Mouse (Mus musculus) B cell, adult (primary cell): Measurements from ENCODE around the gene Dolpp1. TPM values are rescaled to one million over a fixed set of nuclear protein-coding genes. Genes with fewer than 3 reads are reported as not detected.

Experiments used
- total RNA-seq: library from RNA; stranded (reverse); gene quantifications from 4 replicates; pipeline ENCODE4 v1.2.4, GENCODE M21; 2023; ENCODE audit not compliant: inconsistent age

Gene Dolpp1
- total RNA-seq: 17.4 to 23.5 TPM (median 19.5 TPM) in 4 replicates

GRCm38 (mm10) chr2:30392114-30392576 is at the start of gene Dolpp1:
TSS of gene Dolpp1 (plus strand) at chr2:30392254.

DNA sequence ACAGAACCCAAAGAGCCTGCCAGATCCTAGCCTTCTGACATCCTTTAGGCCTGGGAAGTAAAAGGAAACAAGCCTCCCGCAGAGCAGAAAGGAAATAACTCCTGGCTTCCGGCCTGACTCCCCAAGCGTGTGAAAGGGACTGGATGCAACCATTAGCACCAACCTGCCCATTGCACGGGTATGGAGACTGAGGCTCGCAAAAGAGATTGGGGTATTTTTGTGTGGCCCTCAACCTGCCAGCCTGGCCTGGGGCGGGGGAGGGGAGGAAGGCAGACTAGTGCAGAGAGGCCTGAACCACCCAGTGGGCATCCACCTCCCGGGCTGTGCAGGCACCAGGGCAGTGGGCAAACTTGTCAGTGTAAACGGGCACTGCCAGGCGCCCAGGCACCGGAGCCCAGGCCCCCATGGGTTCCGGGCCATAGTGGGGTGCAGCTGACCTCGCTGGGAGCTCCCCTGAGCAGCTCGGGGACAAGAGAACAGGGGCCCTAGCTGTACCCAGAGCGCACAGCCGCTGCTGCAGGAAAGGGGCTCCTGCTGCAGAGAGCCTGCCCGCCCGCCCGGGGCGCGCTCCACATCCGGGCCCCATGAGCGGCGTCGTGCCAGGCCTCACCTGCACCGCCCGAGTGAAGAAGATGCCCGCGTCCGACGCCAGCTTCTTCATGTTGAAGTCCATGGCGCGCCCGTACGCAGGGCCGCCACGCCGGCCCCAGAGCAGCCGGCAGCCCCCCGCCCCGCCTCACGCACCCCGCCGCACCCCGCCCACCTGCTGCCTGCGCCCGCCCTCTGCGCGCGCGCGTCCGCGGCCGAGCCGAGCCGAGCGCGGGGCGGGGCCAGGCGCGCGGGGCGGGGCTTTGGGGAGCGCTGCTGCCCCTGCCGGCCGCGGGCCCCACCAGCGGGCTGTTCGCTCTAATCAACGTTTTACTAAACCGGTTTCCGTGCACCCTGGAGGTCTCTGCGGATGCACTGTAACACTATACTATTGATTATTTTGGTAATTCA is 33.2 kb upstream of the Dolpp1 start, which contains the start of gene Sh3glb2:
Gene Sh3glb2, minus strand, starts transcription at position 805 of the 999 bp plus-strand sequence.

GRCm38 (mm10) chr2:30363773-30364650 is 28.0 kb upstream of the Dolpp1 start, which contains the start of gene Miga2:
TSS of gene Miga2 (plus strand) at chr2:30364233.

DNA sequence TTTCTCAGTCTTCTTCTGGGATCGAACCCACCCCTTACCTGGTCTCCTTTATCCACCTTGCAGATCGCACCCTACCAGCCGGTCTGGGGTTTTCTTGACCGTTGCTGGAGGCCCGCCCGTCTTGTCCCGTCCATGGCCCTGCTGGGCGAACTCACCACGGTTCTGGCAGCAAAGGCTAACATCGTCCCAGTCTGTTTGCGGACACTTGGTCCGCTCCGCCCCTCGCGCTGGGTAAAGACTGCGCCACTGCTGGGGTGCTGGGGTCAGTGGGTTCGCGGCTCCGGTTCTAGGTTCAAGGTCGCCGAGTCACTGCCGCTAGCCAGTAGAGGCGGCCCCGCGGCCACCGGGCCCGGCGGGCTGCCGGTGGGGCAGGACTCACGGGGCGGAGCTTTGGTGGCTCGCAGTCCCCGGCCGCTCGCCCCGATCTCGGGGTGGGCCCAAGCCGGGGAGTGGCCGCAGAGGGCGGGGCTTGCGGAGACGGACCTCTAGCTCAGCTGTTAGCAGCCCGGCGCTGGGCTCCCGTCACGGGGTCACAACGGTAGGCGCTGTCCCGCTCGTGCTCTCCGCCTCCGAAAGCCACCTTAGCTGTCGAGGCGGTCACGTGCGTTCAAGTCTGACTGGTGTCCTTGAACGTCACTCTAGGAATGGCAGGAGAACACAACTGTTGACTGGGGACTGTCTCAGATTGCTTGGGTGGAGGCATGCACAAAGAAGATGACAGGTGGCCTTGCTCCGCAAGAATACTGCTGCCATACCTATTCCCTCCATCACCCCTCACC is 23.3 kb downstream of the Dolpp1 start, which contains the start of gene Crat:
Gene Crat, minus strand, starts transcription at position 657 of the 779 bp plus-strand sequence.

DNA sequence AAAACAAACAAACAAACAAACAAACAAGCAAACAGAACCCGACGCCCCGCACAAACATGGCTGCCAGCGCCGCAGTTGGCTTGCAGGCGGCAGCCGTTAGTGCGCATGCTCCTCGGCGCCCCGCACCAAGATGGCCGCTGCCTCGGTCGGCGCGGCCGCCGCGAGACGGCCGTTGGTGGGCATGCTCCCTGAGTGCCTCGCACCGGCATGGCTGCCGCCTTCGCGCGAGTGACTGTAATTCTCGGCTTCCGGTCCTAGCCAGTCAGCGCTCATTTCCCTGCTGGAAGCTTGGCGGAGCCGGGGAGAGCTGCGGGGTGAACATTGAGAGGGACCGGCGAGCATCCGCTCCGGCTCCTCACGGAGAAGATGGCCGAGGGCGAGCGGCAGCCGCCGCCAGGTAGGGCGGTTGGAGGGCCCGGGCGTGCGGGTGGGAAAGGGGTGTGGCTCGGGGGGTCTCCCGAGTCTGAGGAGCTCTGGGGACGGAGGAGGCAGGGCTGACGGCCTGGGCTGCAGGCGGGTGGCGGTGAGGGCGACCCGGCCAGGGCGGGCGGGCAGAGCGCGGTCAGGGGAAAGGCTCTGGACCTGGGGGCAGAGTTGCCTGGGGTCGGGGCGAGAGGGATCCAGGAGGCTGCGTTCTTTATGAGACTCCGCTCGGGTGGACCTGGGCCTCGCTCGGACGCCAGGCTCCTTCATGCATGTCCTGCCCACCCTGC is 24.0 kb downstream of the Dolpp1 start, which contains the start of gene Ptpa:
Gene Ptpa, plus strand, starts transcription at position 104 of the 713 bp plus-strand sequence.

Other genes starting within 250 kb of the Dolpp1 start
- 8.8 to 9.3 TPM (median 9.1 TPM) in 4 replicates for gene Endog, start 220.8 kb upstream of the Dolpp1 start, total RNA-seq
- gene Spout1, start 213.8 kb upstream of the Dolpp1 start, total RNA-seq: 19.9 to 23.6 TPM (median 22.6 TPM) in 4 replicates
- 7.4 to 11.1 TPM (median 7.9 TPM) in 4 replicates for gene Kyat1, start 186.4 kb upstream of the Dolpp1 start, total RNA-seq
- gene Lrrc8a, start 154.5 kb upstream of the Dolpp1 start, total RNA-seq: 26.7 to 32.9 TPM (median 28.9 TPM) in 4 replicates
- gene Gm28035, start 151.7 kb upstream of the Dolpp1 start, total RNA-seq: 0.90 to 5.9 TPM (median 3.4 TPM) in 4 replicates
- 4.9 to 10.3 TPM (median 8.9 TPM) in 4 replicates for gene Phyhd1, start 126.1 kb upstream of the Dolpp1 start, total RNA-seq
- gene Gm28038, start 111.2 kb upstream of the Dolpp1 start, total RNA-seq: 3.3 TPM in 1 of 4 replicates, not detected in the others
- 8.1 to 11.2 TPM (median 9.9 TPM) in 4 replicates for gene Dolk, start 105.9 kb upstream of the Dolpp1 start, total RNA-seq
- gene Nup188, start 105.9 kb upstream of the Dolpp1 start, total RNA-seq: 50.2 to 59.9 TPM (median 55.0 TPM) in 4 replicates
- 56.1 to 83.8 TPM (median 71.9 TPM) in 4 replicates for gene Sh3glb2, start 32.9 kb upstream of the Dolpp1 start, total RNA-seq
- 12.5 to 23.0 TPM (median 18.0 TPM) in 4 replicates for gene Miga2, start 28.0 kb upstream of the Dolpp1 start, total RNA-seq
- 20.2 to 34.2 TPM (median 25.9 TPM) in 4 replicates for gene Crat, start 23.6 kb downstream of the Dolpp1 start, total RNA-seq
- gene Ptpa, start 23.8 kb downstream of the Dolpp1 start, total RNA-seq: 140 to 153 TPM (median 144 TPM) in 4 replicates
- 2.8 to 4.8 TPM (median 3.2 TPM) in 4 replicates for gene Ier5l, start 82.0 kb downstream of the Dolpp1 start, total RNA-seq
- gene Cstad, start 202.8 kb downstream of the Dolpp1 start, total RNA-seq: 4.6 to 7.9 TPM (median 5.7 TPM) in 4 replicates